Mouse (Mus musculus): ENCODE results near the gene Il18bp.

The Il18bp gene

GRCm38 (mm10) chr7:102000921-102001630, 17.4 kb downstream of the Il18bp start:
- DNase-seq: peak in 1 of 2 experiments; percentile 45

- DNase-seq: no peak
These were observed 18.2 kb downstream of the Il18bp start for GRCm38 (mm10) chr7:102000296-102000695.

- peak; percentile 27 to 66 for DNase-seq
These were observed 18.9 kb downstream of the Il18bp start for GRCm38 (mm10) chr7:101999461-102000151.

- peak; percentile 89 to 91 for DNase-seq
These were observed 20.1 kb downstream of the Il18bp start for GRCm38 (mm10) chr7:101998194-101998927.

GRCm38 (mm10) chr7:101994241-101994640, 24.2 kb downstream of the Il18bp start:
- DNase-seq: no peak

- peak in 1 of 2 experiments; percentile 48 for DNase-seq
These were observed 33.4 kb downstream of the Il18bp start for GRCm38 (mm10) chr7:101985081-101985480.

- peak; percentile 42 to 80 for DNase-seq
These were observed 35.8 kb downstream of the Il18bp start for GRCm38 (mm10) chr7:101982735-101983134.

GRCm38 (mm10) chr7:101974505-101974904, 44.0 kb downstream of the Il18bp start:
- DNase-seq: peak; percentile 22 to 48

- DNase-seq: no peak
These were observed 44.8 kb downstream of the Il18bp start for GRCm38 (mm10) chr7:101973730-101974129.

GRCm38 (mm10) chr7:101971721-101972120, 46.8 kb downstream of the Il18bp start:
- DNase-seq: no peak

- peak; percentile 75 to 85 for DNase-seq
These were observed 47.5 kb downstream of the Il18bp start for GRCm38 (mm10) chr7:101970821-101971461.

GRCm38 (mm10) chr7:101970429-101970775, 48.1 kb downstream of the Il18bp start:
- DNase-seq: peak; percentile 97 to 98

- DNase-seq: peak; percentile 89 to 94
These were observed 48.6 kb downstream of the Il18bp start for GRCm38 (mm10) chr7:101969694-101970428.

GRCm38 (mm10) chr7:101968751-101969150, 49.7 kb downstream of the Il18bp start:
- no peak for DNase-seq

GRCm38 (mm10) chr7:101967256-101967655, 51.2 kb downstream of the Il18bp start:
- no peak for DNase-seq

GRCm38 (mm10) chr7:101965606-101966005, 52.9 kb downstream of the Il18bp start:
- DNase-seq: no peak

Measured in kidney, postnatal 25 days (tissue).